Comparison of ENCODE assay signal across 22 mouse cellular contexts in genomic region chr14:103567957-103568356, GRCm38 (mm10). TPM values are rescaled to one million over a fixed set of nuclear protein-coding genes. Genes with fewer than 3 reads are reported as not detected.
A peak's percentile ranks its signal among the peaks of the same experiment; 100 is the strongest.
DNase-seq lines count a peak whose midpoint lies in the region; ATAC-seq and TF ChIP-seq lines count a peak whose summit lies in the region.
"Had no signal": no experiment of that assay in that cellular context is flagged by ENCODE, and none has a peak within 500 bp of the region (broad histone marks: within the 10 kb centered on the region; RNA-seq: fewer than 3 reads in every experiment).

No protein-coding gene starts in this region.

- no peak for DNase-seq in hindbrain, embryonic 14.5 days (ENCODE audit: low spot score)
- no peak for DNase-seq in hindbrain, postnatal 0 days (ENCODE audit: low spot score)
- peak; percentile 7 for DNase-seq in liver, adult 2 months (ENCODE audit: extremely low read depth, low read depth, low spot score)
- no peak for DNase-seq in liver, embryonic 11.5 days (ENCODE audit: low spot score)
- DNase-seq in adrenal gland, postnatal 10 days = peak; percentile 51
- DNase-seq in cerebellum, adult 11 months = no peak
- no peak for DNase-seq in cerebellum, adult 11-12 months
- DNase-seq: cerebellum, adult 8-10 months; heart, postnatal 10 days; kidney, adult 11 months; kidney, postnatal 36 days; right cerebral cortex, postnatal 4 days; thymus, adult 2 months had no signal

- H3K9me3 ChIP-seq in hindbrain, embryonic 14.5 days (ENCODE audit: control insufficient read depth, low read length) = no peaks in the 10 kb centered on the region
- no peaks in the 10 kb centered on the region for H3K9me3 ChIP-seq in hindbrain, postnatal 0 days (ENCODE audit: low read length)
- H3K9me3 ChIP-seq in liver, embryonic 11.5 days (ENCODE audit: control insufficient read depth, low read length) = no peaks in the 10 kb centered on the region
- H3K9me3 ChIP-seq: forebrain, embryonic 12.5 days; limb, embryonic 13.5 days; liver, embryonic 15.5 days; midbrain, embryonic 12.5 days; neural tube, embryonic 12.5 days had no signal

- TF ChIP-seq CTCF in hindbrain, postnatal 0 days (IDR thresholded peaks at IDR 0.05; ENCODE audit: low read depth) = no peak
- TF ChIP-seq CTCF in liver, adult 2 months (IDR thresholded peaks at IDR 0.05; ENCODE audit: low read depth, low read length) = no peak

- WGBS in hindbrain, embryonic 14.5 days = 40% methylated on average over 1 of the region's 1 CpGs
- 42% methylated on average over 1 of the region's 1 CpGs for WGBS in hindbrain, postnatal 0 days
- 36% methylated on average over 1 of the region's 1 CpGs for WGBS in liver, adult 2 months
- 60% methylated on average over 1 of the region's 1 CpGs for WGBS in liver, embryonic 11.5 days

- no peak overlapping the region for H3K4me2 ChIP-seq in hindbrain, embryonic 14.5 days (replicated peaks)
- no peak overlapping the region for H3K4me2 ChIP-seq in hindbrain, postnatal 0 days (ENCODE audit: low read depth, low read length)
- no peak overlapping the region for H3K4me2 ChIP-seq in liver, embryonic 11.5 days
- H3K4me2 ChIP-seq: forebrain, embryonic 12.5 days; heart, embryonic 11.5 days; limb, embryonic 13.5 days; liver, embryonic 15.5 days; midbrain, embryonic 12.5 days; neural tube, embryonic 12.5 days had no signal

- 0 out of 2 replicates have a peak overlapping the region, but pooled peaks have one; percentile 26 for H3K27ac ChIP-seq in hindbrain, embryonic 14.5 days
- no peak overlapping the region for H3K27ac ChIP-seq in hindbrain, postnatal 0 days
- H3K27ac ChIP-seq in liver, adult 2 months (replicated peaks; ENCODE audit: insufficient read depth, low read depth, low read length) = no peak overlapping the region
- H3K27ac ChIP-seq in liver, embryonic 11.5 days (ENCODE audit: low read depth, low read length) = no peak overlapping the region
- H3K27ac ChIP-seq: forebrain, embryonic 12.5 days; limb, embryonic 13.5 days; liver, embryonic 15.5 days; macrophage; midbrain, embryonic 12.5 days; neural tube, embryonic 12.5 days had no signal

- H3K9ac ChIP-seq in hindbrain, embryonic 14.5 days = no peak overlapping the region
- H3K9ac ChIP-seq in hindbrain, postnatal 0 days (replicated peaks; ENCODE audit: low read length) = no peak overlapping the region
- no peak overlapping the region for H3K9ac ChIP-seq in liver, adult 2 months (ENCODE audit: low read depth, low read length)
- H3K9ac ChIP-seq in liver, embryonic 11.5 days (ENCODE audit: low read depth, low read length) = no peak overlapping the region
- H3K9ac ChIP-seq: forebrain, embryonic 12.5 days; limb, embryonic 13.5 days; liver, embryonic 15.5 days; midbrain, embryonic 12.5 days; neural tube, embryonic 12.5 days had no signal

- H3K27me3 ChIP-seq in hindbrain, embryonic 14.5 days (ENCODE audit: control insufficient read depth, insufficient read depth, low read length) = no peaks in the 10 kb centered on the region
- no peaks in the 10 kb centered on the region for H3K27me3 ChIP-seq in hindbrain, postnatal 0 days (ENCODE audit: insufficient read depth, low read length)
- H3K27me3 ChIP-seq in liver, adult 2 months (ENCODE audit: control insufficient read depth, insufficient read depth, low read length) = no peaks in the 10 kb centered on the region
- no peaks in the 10 kb centered on the region for H3K27me3 ChIP-seq in liver, embryonic 11.5 days (replicated peaks; ENCODE audit: control insufficient read depth, insufficient read depth, low read length)
- H3K27me3 ChIP-seq: forebrain, embryonic 12.5 days; limb, embryonic 13.5 days; liver, embryonic 15.5 days; midbrain, embryonic 12.5 days; neural tube, embryonic 12.5 days had no signal

- ATAC-seq in hindbrain, embryonic 14.5 days (ENCODE audit: low FRiP score) = no peak
- ATAC-seq in hindbrain, postnatal 0 days = no peak
- no peak for ATAC-seq in liver, embryonic 11.5 days (replicated peaks; ENCODE audit: low FRiP score)
- ATAC-seq: CD4-positive, CD25-positive, alpha-beta regulatory T cell, adult 4 months had no signal

- H3K4me3 ChIP-seq in hindbrain, embryonic 14.5 days (replicated peaks; ENCODE audit: low read length) = no peak overlapping the region
- no peak overlapping the region for H3K4me3 ChIP-seq in hindbrain, postnatal 0 days (ENCODE audit: low read length)
- no peak overlapping the region for H3K4me3 ChIP-seq in liver, adult 2 months (ENCODE audit: insufficient read depth, low read depth, low read length)
- no peak overlapping the region for H3K4me3 ChIP-seq in liver, embryonic 11.5 days (ENCODE audit: low read depth, low read length)
- H3K4me3 ChIP-seq: forebrain, embryonic 12.5 days; limb, embryonic 13.5 days; liver, embryonic 15.5 days; midbrain, embryonic 12.5 days; neural tube, embryonic 12.5 days had no signal

- no peaks in the 10 kb centered on the region for H3K4me1 ChIP-seq in hindbrain, embryonic 14.5 days (replicated peaks; ENCODE audit: control insufficient read depth, insufficient read depth, low read length)
- no peaks in the 10 kb centered on the region for H3K4me1 ChIP-seq in hindbrain, postnatal 0 days (ENCODE audit: insufficient read depth, low read length)
- no peaks in the 10 kb centered on the region for H3K4me1 ChIP-seq in liver, adult 2 months (ENCODE audit: control insufficient read depth, insufficient read depth, low read length)
- H3K4me1 ChIP-seq in liver, embryonic 11.5 days (replicated peaks; ENCODE audit: control insufficient read depth, insufficient read depth, low read length) = no peaks in the 10 kb centered on the region
- H3K4me1 ChIP-seq: forebrain, embryonic 12.5 days; limb, embryonic 13.5 days; liver, embryonic 15.5 days; midbrain, embryonic 12.5 days; neural tube, embryonic 12.5 days had no signal

- H3K36me3 ChIP-seq in hindbrain, embryonic 14.5 days (replicated peaks; ENCODE audit: control insufficient read depth, insufficient read depth) = no peaks in the 10 kb centered on the region
- no peaks in the 10 kb centered on the region for H3K36me3 ChIP-seq in hindbrain, postnatal 0 days (ENCODE audit: insufficient read depth, low read length)
- no peaks in the 10 kb centered on the region for H3K36me3 ChIP-seq in liver, adult 2 months (ENCODE audit: control insufficient read depth, insufficient read depth, low read length)
- no peaks in the 10 kb centered on the region for H3K36me3 ChIP-seq in liver, embryonic 11.5 days (ENCODE audit: control insufficient read depth, insufficient read depth, low read length)
- H3K36me3 ChIP-seq: forebrain, embryonic 12.5 days; limb, embryonic 13.5 days; liver, embryonic 15.5 days; midbrain, embryonic 12.5 days; neural tube, embryonic 12.5 days had no signal

- no peak for TF ChIP-seq POLR2A in liver, adult 2 months (IDR thresholded peaks at IDR 0.05; ENCODE audit: extremely low read depth, insufficient read depth, low read length)

- no peaks in the 10 kb centered on the region for H3K79me2 ChIP-seq in liver, adult 2 months (ENCODE audit: control insufficient read depth, insufficient read depth, low read length)

RNA-seq across cellular contexts. Expression of gene Scel, which starts 54.8 kb away (rescaled TPM):
- 0.10 and 0.36 TPM in 2 replicates for polyA plus RNA-seq in hindbrain, embryonic 14.5 days (2014; fragmentation: Nextera tagmentation; extraction: Ambion mirVana)
- 0.14 and 0.42 TPM in 2 replicates for total RNA-seq in hindbrain, postnatal 0 days (2014; rRNA removed)
- polyA plus RNA-seq in hindbrain, postnatal 0 days (2015; fragmentation: Nextera tagmentation; extraction: Ambion mirVana) = 0.35 and 0.44 TPM in 2 replicates
- not detected in 2 replicates for total RNA-seq in liver, adult 2 months (2014; rRNA removed)
- polyA plus RNA-seq in liver, adult 2 months (2012; rRNA removed) = not detected in 2 replicates
- polyA plus RNA-seq in liver, embryonic 11.5 days (2014; fragmentation: Nextera tagmentation; extraction: Ambion mirVana) = 0.34 and 0.38 TPM in 2 replicates
- total RNA-seq in adrenal gland, postnatal 10 days (2021) = not detected
- total RNA-seq: granulocyte monocyte progenitor cell, adult 5-6 weeks had no signal

Comparison
In these comparisons a context has a peak if more than half of its experiments do, and no peak if none do; other contexts are left out.
1. DNase-seq: peak in liver, adult 2 months (single experiment) and adrenal gland, postnatal 10 days (single experiment); none in hindbrain, embryonic 14.5 days (single experiment), hindbrain, postnatal 0 days (single experiment), liver, embryonic 11.5 days (single experiment), cerebellum, adult 11 months (single experiment) and cerebellum, adult 11-12 months (single experiment).